Mouse (Mus musculus): Measurements from ENCODE around the gene Snapc3. TPM values are rescaled to one million over a fixed set of nuclear protein-coding genes. Genes with fewer than 3 reads are reported as not detected.

Snapc3 gene
- total and polyA plus RNA-seq, 3 experiments = 18.2 to 28.7 (median 18.8) TPM

DNA sequence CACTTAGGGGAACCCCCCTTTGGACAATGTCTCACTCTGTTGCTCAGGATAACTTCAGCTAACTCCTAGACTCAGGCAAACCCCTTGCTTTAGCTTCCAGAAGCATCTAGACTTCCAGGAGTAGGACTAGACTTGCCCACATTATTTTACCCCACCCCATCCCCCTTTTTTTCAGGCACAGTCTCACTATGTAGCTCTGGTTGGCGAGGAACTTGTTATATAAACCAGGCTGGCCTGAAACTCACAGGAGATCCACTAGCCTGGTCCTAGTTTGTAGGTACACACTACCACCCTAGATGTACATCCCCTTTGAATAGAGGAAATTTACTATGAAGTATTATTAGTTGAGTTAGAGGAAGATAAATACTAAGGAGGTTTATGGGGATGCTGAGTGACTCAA, 96.7 kb downstream of the Snapc3 start:
- Histone ChIP-seq H3K36me3 (replicated peaks in 1 of 2; ENCODE audit: control insufficient read depth in 1 of 2, insufficient read depth in 1 of 2, low read length in 1 of 2) (no peaks in the 10 kb centered on the region), H3K27ac (ENCODE audit: insufficient read depth, low read depth) (peak overlapping the region; percentile 24; the same call in 1 of the 2 replicates), H3K4me3 (replicated peaks in 1 of 3; ENCODE audit: low read depth in 2 of 3, low read length in 2 of 3, poor library complexity in 1 of 3) (no peak overlapping the region), H3K4me2 (ENCODE audit: insufficient read depth, low read depth, poor library complexity, severe bottlenecking) (peak overlapping the region; percentile 72), H3K27me3 (replicated peaks) (no peaks in the 10 kb centered on the region), H3K79me2 (replicated peaks; ENCODE audit: control insufficient read depth, extremely low read depth, insufficient read depth, poor library complexity, severe bottlenecking) (no peaks in the 10 kb centered on the region), H3K4me1 (ENCODE audit: control insufficient read depth in 1 of 2, insufficient read depth in 2 of 2) (peaks cover 10 to 44% of the 10 kb centered on the region in 2 experiments), H3K9ac (ENCODE audit: insufficient read depth, low read depth) (no peak overlapping the region), H3K9me3 (replicated peaks; ENCODE audit: low read length) (no peaks in the 10 kb centered on the region)
- TF ChIP-seq MAZ (IDR thresholded peaks at IDR 0.05; ENCODE audit: low read depth, low read length) (no peak), MAFK (IDR thresholded peaks at IDR 0.05; ENCODE audit: insufficient replicate concordance, low read length) (no peak), CHD2 (IDR thresholded peaks at IDR 0.05; ENCODE audit: low read length) (no peak), TCF12 (IDR thresholded peaks at IDR 0.05; ENCODE audit: low read depth, low read length) (no peak), ZMIZ1 (IDR thresholded peaks at IDR 0.05; ENCODE audit: low read depth, low read length) (no peak), PAX5 (IDR thresholded peaks at IDR 0.05; ENCODE audit: low read length) (no peak), ETS1 (conservative IDR thresholded peaks at IDR 0.05; ENCODE audit: low read depth, low read length) (no peak), CTCF (conservative IDR thresholded peaks at IDR 0.05 in 1 of 2, IDR thresholded peaks at IDR 0.05 in 1 of 2; ENCODE audit: low read depth in 2 of 2, low read length in 2 of 2) (no peak), ZC3H11A (IDR thresholded peaks at IDR 0.05; ENCODE audit: low read depth, low read length) (no peak), MEF2A (IDR thresholded peaks at IDR 0.05; ENCODE audit: borderline replicate concordance, low read depth, low read length) (no peak)
- DNase-seq (ENCODE audit: extremely low read depth) = no peak
- dilution Hi-C loops (cut with MboI; ENCODE audit: extremely low pct_ligation_motif_present, extremely low pct_unique_long_range_greater_than_20kb, low sequenced_read_pairs) = no loop called here
- in situ Hi-C loops (cut with MboI; ENCODE audit: low pct_ligation_motif_present, low pct_unique_long_range_greater_than_20kb, low sequenced_read_pairs) = loop anchor here (25.0 kb wide), 1 partner anchor 202 kb away; the partner anchor contains the start of gene Ttc39b

DNA sequence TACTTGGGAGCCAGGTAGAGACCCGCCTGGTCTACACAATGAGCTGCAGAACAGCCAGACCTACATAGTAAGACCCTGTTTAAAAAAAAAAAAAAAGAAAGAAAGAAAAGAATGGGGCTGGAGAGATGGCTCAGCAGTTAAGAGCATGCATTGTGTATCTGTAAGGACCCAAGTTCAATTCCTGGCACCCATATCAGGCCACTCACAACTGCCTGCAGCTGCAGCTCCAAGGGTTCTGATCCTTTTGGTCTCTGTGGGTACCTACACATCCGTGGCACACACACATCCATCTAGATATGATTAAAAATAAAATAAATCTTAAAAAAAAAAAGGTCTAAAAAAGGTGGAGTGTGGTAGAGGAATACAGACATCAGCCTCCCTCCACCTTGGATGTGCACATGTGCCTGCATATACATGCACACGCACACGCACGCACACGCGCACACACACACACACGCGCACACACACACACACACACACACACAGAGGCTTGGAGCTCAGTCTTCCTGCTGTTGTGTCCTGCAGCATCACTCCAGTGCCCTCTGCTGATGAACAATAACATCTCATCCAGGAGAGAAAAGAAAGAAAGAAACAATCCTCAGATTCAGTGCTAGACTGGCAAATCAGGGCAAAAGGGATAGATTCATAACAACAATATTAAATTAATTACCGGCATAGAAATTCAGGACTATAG, 97.6 kb downstream of the Snapc3 start:
- Histone ChIP-seq H3K79me2 (replicated peaks; ENCODE audit: control insufficient read depth, extremely low read depth, insufficient read depth, poor library complexity, severe bottlenecking) (no peaks in the 10 kb centered on the region), H3K27me3 (replicated peaks) (no peaks in the 10 kb centered on the region), H3K4me3 (replicated peaks in 1 of 3; ENCODE audit: low read depth in 2 of 3, low read length in 2 of 3, poor library complexity in 1 of 3) (no peak overlapping the region), H3K4me1 (ENCODE audit: control insufficient read depth in 1 of 2, insufficient read depth in 2 of 2) (peaks cover 5 to 35% of the 10 kb centered on the region in 2 experiments), H3K9me3 (replicated peaks; ENCODE audit: low read length) (no peaks in the 10 kb centered on the region), H3K4me2 (ENCODE audit: insufficient read depth, low read depth, poor library complexity, severe bottlenecking) (peak overlapping the region; percentile 31), H3K36me3 (replicated peaks in 1 of 2; ENCODE audit: control insufficient read depth in 1 of 2, insufficient read depth in 1 of 2, low read length in 1 of 2) (no peaks in the 10 kb centered on the region), H3K27ac (ENCODE audit: insufficient read depth, low read depth) (no peak overlapping the region), H3K9ac (ENCODE audit: insufficient read depth, low read depth) (no peak overlapping the region)
- TF ChIP-seq CHD2 (IDR thresholded peaks at IDR 0.05; ENCODE audit: low read length) (no peak), TCF12 (IDR thresholded peaks at IDR 0.05; ENCODE audit: low read depth, low read length) (0 out of 2 replicates have a peak, but pooled peaks have one; percentile 39), ZC3H11A (IDR thresholded peaks at IDR 0.05; ENCODE audit: low read depth, low read length) (peak; percentile 56), SIN3A (IDR thresholded peaks at IDR 0.05; ENCODE audit: low read length) (peak; percentile 61), CHD1 (IDR thresholded peaks at IDR 0.05; ENCODE audit: low read depth, low read length) (no peak), SMC3 (IDR thresholded peaks at IDR 0.05; ENCODE audit: low read depth, low read length) (peak; percentile 92), ETS1 (conservative IDR thresholded peaks at IDR 0.05; ENCODE audit: low read depth, low read length) (peak; percentile 30; the same call in 1 of the 2 replicates), ELF1 (IDR thresholded peaks at IDR 0.05; ENCODE audit: low read depth, low read length) (peak; percentile 57; the same call in 1 of the 2 replicates), MYC (IDR thresholded peaks at IDR 0.05; ENCODE audit: low read depth, low read length) (peak; percentile 78), MEF2A (IDR thresholded peaks at IDR 0.05; ENCODE audit: borderline replicate concordance, low read depth, low read length) (peak; percentile 64; the same call in 1 of the 2 replicates), MXI1 (IDR thresholded peaks at IDR 0.05; ENCODE audit: low read depth, low read length) (peak; percentile 64; the same call in 1 of the 2 replicates), NRF1 (IDR thresholded peaks at IDR 0.05; ENCODE audit: low read depth, low read length) (peak; percentile 62; the same call in 1 of the 2 replicates), BHLHE40 (IDR thresholded peaks at IDR 0.05; ENCODE audit: low read depth, low read length) (peak; percentile 86), CTCF (conservative IDR thresholded peaks at IDR 0.05 in 1 of 2, IDR thresholded peaks at IDR 0.05 in 1 of 2; ENCODE audit: low read depth in 2 of 2, low read length in 2 of 2) (peak in 1 of 2 experiments; percentile 93; a peak in 2 of 4 replicates), MAX (IDR thresholded peaks at IDR 0.05; ENCODE audit: low read length) (peak; percentile 47; the same call in 1 of the 2 replicates), RCOR1 (conservative IDR thresholded peaks at IDR 0.05; ENCODE audit: low read depth, low read length) (no peak), RAD21 (IDR thresholded peaks at IDR 0.05; ENCODE audit: low read depth, low read length) (peak; percentile 94), IRF4 (IDR thresholded peaks at IDR 0.05; ENCODE audit: low read depth, low read length) (peak; percentile 55; the same call in 1 of the 2 replicates), GABPA (IDR thresholded peaks at IDR 0.05; ENCODE audit: insufficient replicate concordance, low read depth, low read length) (no peak), ZNF384 (IDR thresholded peaks at IDR 0.05; ENCODE audit: low read depth, low read length) (peak; percentile 54; the same call in 1 of the 2 replicates), HCFC1 (IDR thresholded peaks at IDR 0.05; ENCODE audit: low read depth, low read length) (peak; percentile 27; the same call in 1 of the 2 replicates)
- dilution Hi-C loops (cut with MboI; ENCODE audit: extremely low pct_ligation_motif_present, extremely low pct_unique_long_range_greater_than_20kb, low sequenced_read_pairs) = no loop called here
- DNase-seq (ENCODE audit: extremely low read depth) = peak; percentile 64
- in situ Hi-C loops (cut with MboI; ENCODE audit: low pct_ligation_motif_present, low pct_unique_long_range_greater_than_20kb, low sequenced_read_pairs) = loop anchor here (25.0 kb wide), 1 partner anchor 203 kb away; the partner anchor contains the start of gene Ttc39b

Data from CH12.LX (cell line).